Mouse (Mus musculus) gastrocnemius, postnatal 36 days (tissue): ENCODE results near the gene Nfya. TPM values are rescaled to one million over a fixed set of nuclear protein-coding genes. Genes with fewer than 3 reads are reported as not detected.
A peak's percentile ranks its signal among the peaks of the same experiment; 100 is the strongest.

Experiments used
- DNase-seq, 2 experiments: peaks; one replicate each; pipeline ENCODE4 v3.0.0; 2022
- intact Hi-C: fragments of 180-260 bp; cut with DNase I; formaldehyde crosslinking; loops from one replicate; pipeline ENCODE4 v1.15.1; 2025
- total RNA-seq, 2 experiments: library from RNA; stranded (reverse); gene quantifications; 2 replicates each; pipeline ENCODE4 v1.2.3; 2021

Nfya gene
- total RNA-seq, 2 experiments from 2014 or later = 4.4 to 6.7 TPM

DNA sequence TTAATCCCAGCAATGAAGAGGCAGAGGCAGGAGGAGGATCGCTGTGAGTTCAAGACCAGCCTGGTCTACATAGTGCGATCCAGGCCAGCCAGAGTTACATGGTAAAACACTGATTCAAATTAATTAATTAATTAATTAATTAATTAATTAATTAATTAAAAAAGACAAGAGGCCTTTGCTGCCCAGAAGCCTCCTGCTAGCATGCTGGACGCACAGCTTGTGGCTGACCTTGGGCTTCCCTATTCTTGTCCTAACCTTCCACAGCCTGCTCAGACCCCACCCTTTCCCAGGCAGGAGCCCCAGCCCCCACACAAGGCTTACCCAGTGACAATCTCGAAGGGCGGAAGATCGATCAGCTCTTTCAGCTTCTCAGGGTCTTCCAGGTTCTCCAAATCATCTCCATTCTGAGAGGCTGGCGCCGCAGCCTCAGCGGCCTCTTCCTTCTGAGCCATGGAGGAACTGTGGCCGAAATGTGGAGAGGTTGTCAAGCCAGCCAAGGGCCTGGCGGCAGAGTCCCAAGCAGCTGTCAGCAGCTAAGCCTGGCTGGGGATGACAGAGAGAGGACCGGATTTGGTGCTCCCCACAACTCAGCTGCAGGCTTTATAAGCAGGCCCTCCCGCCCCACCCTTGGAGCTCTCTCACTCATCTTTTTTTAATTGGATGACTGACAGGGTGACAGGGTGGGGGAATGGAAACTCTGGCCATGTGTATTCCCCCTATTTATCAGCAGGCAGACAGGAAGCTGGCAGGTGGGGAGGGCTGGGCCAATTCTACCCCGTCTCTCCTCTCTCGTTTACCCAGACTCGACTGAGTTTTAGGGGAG, 22.7 kb upstream of the Nfya start, which contains the start of gene Apobec2:
Gene Apobec2, minus strand, starts transcription at position 773 of the 823 bp plus-strand sequence.
- DNase-seq = peak in 1 of 2 experiments; percentile 35
- intact Hi-C loops = no loop called here

- DNase-seq = no peak
Observed at GRCm38 (mm10) chr17:48431054-48431453, 21.3 kb upstream of the Nfya start.

GRCm38 (mm10) chr17:48430394-48430793, 20.7 kb upstream of the Nfya start:
- intact Hi-C loops = no loop called here
- no peak for DNase-seq

More at GRCm38 (mm10) chr17:48431054-48431453, 21.3 kb upstream of the Nfya start:
- intact Hi-C loops = no loop called here

- DNase-seq = no peak
Observed at GRCm38 (mm10) chr17:48427852-48428530, 18.3 kb upstream of the Nfya start.

DNA sequence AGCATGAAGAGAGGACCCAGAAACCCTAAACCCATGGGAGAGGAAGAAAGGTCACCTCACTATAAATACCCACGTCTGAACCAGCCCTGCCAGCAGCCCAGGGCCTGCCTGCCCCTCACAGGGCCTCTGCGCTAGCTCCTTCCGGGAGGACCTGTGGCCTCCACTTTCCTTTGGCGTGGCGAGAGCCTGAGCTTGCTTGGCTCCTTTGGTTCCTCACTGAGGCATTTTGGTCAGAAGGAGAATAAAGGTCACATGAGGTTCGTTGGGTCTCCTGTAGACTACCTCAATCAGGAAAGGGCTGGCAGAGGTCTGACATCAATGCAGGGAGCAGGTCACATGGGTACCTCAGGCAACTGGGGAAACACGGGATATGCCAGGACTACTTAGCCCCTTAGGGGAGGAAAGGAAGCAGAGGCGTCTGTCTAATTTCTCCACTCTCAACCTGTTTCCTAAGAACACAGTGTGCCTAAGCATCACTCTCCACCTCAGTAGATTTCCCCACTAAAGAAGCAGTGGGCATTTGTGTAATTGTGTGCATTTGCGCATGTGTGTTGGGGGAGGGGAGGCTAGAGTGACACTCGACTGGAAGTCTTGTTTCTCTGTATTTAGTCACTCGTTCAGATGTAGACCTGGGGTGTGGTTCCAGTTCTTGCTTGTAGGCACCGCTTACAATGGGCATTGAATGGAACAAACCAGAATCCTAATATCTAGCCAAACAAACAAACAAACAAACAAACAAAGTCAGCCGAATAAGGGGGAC, 17.5 kb upstream of the Nfya start:
- DNase-seq = no peak
- intact Hi-C loops = no loop called here

More at GRCm38 (mm10) chr17:48427852-48428530, 18.3 kb upstream of the Nfya start:
- intact Hi-C loops = no loop called here

DNA sequence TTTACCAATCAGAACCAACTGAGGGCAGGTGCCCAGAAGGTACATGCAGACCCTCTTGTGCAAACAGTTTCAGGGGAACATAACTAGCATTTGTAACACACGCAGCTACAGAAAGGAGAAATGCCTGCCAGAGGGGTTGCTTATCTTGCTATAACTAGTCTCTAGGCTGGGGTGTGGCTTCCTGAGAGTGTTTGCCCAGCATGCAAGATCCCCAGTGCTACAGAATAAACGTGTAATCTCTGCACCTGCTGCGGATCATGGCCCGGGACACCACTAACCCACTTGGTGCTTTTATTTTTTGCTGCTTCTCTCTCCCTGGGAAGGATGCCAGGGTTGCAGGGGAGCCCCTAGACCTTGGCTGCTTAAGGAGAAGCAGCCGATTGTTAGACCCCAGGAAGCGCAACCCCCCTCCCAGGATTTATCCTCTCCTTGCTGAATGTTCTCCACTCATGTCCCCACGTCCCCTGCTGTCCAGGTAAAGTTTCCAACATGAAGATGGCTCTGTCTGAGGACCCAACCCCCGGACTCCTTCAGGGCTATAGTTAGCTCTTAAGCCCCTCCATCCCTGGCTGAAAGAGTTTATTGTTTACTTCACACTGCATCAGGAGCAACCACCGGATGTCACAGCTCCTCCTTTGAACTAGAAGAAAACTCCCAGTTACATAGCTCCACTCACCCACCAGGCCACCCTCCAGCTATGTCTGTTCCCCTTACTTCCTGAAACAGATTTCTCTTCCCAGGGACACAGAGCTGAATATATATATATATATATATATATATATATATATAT, 16.3 kb upstream of the Nfya start:
- no peak for DNase-seq
- intact Hi-C loops = no loop called here

DNA sequence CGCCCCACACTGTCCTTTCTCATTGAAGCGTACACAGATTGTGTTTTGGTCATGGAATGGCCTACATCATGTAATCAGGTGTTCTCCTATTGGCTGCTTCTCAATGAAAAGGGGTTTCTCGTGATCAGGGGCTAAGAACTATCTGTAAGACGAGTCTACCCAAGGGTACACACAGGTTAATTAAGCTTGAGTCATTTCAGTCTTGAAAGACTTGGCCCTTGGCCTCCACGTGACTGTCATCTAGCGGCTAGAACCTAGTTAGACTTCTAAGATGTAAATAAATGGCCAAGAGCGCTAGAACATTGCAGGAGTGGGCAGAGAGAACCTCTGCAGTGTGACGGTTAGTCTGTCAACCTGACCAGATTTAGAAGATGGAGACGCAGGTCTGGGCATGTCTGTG, 14.5 kb upstream of the Nfya start:
- intact Hi-C loops = no loop called here

DNA sequence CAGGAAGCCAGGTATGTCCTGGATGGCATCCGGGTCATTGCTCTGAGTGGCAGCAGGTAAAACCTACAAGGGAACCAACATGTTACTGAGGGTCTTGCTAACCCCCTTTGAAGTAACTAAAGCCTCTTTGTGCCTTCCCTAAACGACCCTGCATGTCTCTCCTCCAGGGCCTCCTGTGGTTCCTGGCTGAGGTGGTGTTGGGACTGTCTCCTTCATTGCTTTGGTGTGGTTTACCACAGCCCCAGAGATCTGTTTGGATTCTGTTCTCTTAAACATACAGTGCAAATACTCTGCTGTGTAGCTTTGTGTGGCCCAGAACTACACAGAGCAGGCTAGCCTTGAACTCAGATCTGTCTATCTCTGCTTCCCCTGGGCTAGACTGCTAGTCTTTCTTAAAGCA, 9.9 kb upstream of the Nfya start:
- intact Hi-C loops = no loop called here
- DNase-seq = no peak

More for the DNA sequence above, 14.5 kb upstream of the Nfya start:
- DNase-seq = no peak

DNA sequence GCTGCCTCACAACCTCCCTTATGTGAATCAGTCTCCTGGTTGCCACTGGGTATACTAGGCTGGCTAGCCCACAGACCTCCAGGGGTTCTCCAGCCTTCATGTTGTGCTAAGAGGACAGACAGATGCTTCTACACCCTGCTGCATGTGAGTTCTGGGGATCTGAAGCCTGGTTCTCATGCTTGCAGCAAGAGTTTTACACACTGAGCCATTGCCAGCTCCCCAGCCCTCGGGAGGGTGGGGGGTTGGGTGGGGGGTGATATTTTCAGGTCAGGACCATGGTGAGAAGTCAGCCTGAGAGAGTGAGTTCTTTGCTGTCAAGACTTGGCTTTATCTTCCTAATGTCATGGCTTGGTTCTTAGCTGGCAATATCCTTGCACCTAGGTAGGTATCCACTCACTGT, 9.1 kb upstream of the Nfya start:
- no peak for DNase-seq
- intact Hi-C loops = no loop called here

- no peak for DNase-seq
- intact Hi-C loops = no loop called here
Observed at GRCm38 (mm10) chr17:48418174-48418573, 8.5 kb upstream of the Nfya start.

DNA sequence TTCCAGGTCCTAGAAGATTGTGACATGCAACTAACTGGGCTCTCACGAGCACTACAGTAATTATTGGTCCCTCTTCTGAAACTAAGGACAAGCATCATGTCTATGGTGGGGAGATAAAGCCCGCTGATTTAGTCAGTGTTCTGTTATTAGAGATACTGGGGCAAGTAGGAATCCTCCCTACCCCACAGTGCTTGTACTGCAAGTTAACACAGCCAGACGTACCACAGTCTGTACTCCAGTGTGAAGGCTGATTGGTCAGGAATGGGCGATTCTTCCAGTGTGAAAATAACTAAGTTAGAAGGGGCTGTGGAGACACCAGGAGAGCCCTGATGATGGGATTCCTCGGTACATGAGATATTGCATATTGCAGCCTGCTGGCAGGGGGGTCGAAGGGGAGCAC, 7.8 kb upstream of the Nfya start:
- DNase-seq = no peak
- intact Hi-C loops = loop anchor here (2.0 kb wide), 1 partner anchor 185 kb away; no protein-coding TSS in a partner anchor

DNA sequence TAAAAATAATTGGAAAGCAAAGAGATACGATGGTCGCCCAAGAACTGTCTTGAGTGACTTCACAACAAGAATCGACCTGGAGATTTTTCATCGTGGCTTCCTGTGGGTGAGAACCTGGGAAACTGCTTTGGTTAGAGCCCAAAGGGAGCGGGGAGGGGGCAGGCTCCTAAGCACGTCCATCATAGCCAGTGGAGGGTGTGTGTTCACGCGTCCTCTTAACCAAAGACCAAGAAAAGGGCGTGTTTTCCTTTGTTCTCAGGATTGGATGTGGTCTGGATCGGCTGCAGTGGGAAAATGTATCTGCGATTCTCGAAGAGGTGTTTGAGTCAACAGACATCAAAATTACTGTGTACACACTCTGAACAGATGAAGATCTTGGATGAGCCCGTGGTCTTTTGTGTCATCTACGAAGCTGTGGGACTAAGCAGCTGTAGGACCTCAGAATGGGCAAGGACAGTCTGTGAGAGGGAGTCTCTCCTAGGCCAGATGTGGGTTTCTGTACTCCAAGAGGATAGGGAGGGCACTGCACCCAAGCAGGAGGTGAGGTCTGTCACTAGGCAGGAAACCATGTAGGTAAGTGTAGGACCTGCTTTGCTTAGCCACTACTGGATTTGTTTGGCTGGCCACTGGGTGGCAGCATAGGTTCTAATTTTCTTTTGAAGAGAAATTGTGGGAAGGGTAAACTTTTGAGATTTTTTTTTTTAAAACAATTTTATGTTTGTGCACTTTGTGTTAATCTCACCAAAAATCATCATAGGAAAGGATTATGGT, 6.9 kb upstream of the Nfya start:
- peak in 1 of 2 experiments; percentile 27 for DNase-seq

GRCm38 (mm10) chr17:48416011-48416410, 6.3 kb upstream of the Nfya start:
- DNase-seq = no peak
- intact Hi-C loops = loop anchor here (2.0 kb wide), 1 partner anchor 187 kb away; no protein-coding TSS in a partner anchor

More for the DNA sequence above, 6.9 kb upstream of the Nfya start:
- intact Hi-C loops = loop anchor here (2.0 kb wide), 1 partner anchor 186 kb away; no protein-coding TSS in a partner anchor

GRCm38 (mm10) chr17:48411241-48411640, 1.5 kb upstream of the Nfya start:
- intact Hi-C loops = no loop called here
- no peak for DNase-seq

GRCm38 (mm10) chr17:48410299-48410785, 636 bp upstream of the Nfya start:
- no peak for DNase-seq
- intact Hi-C loops = no loop called here

DNA sequence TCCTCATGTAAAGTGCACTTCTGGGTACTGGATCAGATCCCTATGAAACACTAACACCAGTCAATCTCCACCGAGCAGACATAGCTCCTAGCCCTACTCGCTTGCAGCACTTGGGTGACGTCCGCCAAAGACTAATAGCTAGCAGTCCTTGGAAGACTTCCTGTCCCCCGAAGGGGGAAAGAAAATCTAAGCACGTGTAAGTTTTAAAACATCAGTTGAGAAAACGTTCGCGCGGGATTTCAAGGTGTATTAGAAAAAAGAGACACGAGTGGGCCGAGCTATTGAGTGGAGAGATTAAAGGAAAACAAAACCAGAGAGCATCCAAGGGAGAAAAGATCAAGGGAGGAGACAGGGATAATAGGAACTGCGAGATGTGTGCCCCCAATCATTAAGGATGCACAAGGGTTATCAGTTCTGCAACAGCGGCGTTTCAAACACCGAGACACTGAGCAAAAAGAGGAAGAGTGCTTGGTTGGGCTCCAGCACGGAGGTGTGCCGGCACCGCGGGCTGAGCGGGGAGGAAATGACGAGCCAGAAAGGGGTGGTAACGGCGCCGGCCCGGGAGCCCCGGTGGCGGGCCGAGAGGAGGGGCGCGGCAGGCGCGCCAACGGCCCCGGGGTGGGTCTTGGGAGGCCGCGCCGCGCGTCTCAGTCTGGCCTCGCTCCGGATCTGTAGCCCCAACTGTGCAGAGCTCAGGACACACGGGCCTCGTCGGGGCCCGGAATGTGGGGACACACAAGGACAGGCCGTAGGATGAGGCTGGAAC, 997 bp downstream of the Nfya start:
- peak; percentile 46 to 66 for DNase-seq
- intact Hi-C loops = no loop called here

DNA sequence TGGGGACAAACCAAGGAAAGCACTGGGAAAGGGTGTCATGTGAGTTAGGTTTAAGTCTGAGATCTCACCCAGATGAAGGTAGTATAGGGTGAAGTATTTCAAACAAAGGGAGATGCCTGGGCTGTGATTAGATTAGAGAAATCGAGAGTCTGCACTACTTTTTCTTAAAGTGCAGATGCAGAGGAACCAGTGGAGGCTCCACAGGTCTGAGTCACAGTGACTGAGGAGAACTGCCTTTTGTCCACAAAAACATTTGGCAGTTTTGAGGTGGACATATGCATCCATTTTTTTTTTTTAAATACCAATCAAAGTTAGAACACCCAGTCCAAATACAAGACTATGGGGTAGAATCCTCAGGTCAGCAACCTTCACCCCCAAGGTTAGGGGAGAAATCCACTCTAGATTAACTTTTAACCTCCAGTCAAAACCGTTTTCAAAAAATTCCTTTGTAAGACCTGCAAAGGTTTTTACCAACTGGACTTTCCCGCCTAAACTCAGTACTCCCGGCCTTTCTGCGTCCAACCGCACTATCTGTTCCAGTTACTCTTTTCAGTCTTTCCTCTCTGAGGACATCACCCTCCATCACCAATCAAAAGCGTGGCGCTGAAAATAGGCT, 1.7 kb downstream of the Nfya start:
- intact Hi-C loops = no loop called here
- no peak for DNase-seq

DNA sequence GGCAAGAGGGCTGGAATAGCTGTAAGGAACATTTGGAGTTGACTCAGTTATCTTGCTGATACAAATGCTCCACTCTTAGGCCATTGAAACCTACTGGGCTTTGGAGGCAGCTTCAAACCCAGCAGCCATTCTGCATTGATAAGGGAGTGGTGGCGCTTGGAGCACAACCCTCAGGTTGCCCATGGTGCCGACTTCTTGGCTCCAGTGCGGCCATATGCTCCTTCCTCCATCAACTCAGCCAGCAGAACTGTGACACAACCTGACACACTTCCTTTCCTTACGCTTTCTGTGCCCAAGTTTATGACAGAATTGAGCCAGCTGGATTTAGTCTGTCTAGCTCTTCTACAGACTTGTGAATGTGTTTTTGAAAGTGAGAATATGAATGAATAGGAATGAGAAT, 2.6 kb downstream of the Nfya start:
- no peak for DNase-seq
- intact Hi-C loops = no loop called here
